Mouse (Mus musculus): ENCODE data around the gene Alox5.

The Alox5 gene

GRCm38 (mm10) chr6:116386045-116386415 lies 74.9 kb downstream of the Alox5 start:
- in situ Hi-C loops (cut with MseI, MboI), result no loop called here

GRCm38 (mm10) chr6:116385194-116386044 lies 75.6 kb downstream of the Alox5 start:
- in situ Hi-C loops (cut with MseI, MboI), result no loop called here

- in situ Hi-C loops (cut with MseI, MboI), result no loop called here
Measured at GRCm38 (mm10) chr6:116383582-116383981, 77.4 kb downstream of the Alox5 start.

- in situ Hi-C loops (cut with MseI, MboI), result no loop called here
Measured at GRCm38 (mm10) chr6:116381605-116382004, 79.4 kb downstream of the Alox5 start.

- in situ Hi-C loops (cut with MseI, MboI), result no loop called here
Measured at GRCm38 (mm10) chr6:116380157-116380556, 80.8 kb downstream of the Alox5 start.

GRCm38 (mm10) chr6:116378892-116379291 lies 82.1 kb downstream of the Alox5 start:
- in situ Hi-C loops (cut with MseI, MboI), result no loop called here

GRCm38 (mm10) chr6:116374618-116375017 lies 86.4 kb downstream of the Alox5 start:
- in situ Hi-C loops (cut with MseI, MboI), result no loop called here

GRCm38 (mm10) chr6:116374136-116374535 lies 86.8 kb downstream of the Alox5 start:
- in situ Hi-C loops (cut with MseI, MboI), result no loop called here

- in situ Hi-C loops (cut with MseI, MboI), result no loop called here
Measured at GRCm38 (mm10) chr6:116371500-116371899, 89.5 kb downstream of the Alox5 start.

- in situ Hi-C loops (cut with MseI, MboI), result no loop called here
Measured at GRCm38 (mm10) chr6:116370216-116370976, 90.6 kb downstream of the Alox5 start.

- in situ Hi-C loops (cut with MseI, MboI), result no loop called here
Measured at GRCm38 (mm10) chr6:116369811-116370210, 91.2 kb downstream of the Alox5 start.

- in situ Hi-C loops (cut with MseI, MboI), result no loop called here
Measured at GRCm38 (mm10) chr6:116367971-116368370, 93.0 kb downstream of the Alox5 start.

GRCm38 (mm10) chr6:116361993-116362392 lies 99.0 kb downstream of the Alox5 start:
- in situ Hi-C loops (cut with MseI, MboI), result no loop called here

GRCm38 (mm10) chr6:116361463-116361862 lies 99.5 kb downstream of the Alox5 start:
- in situ Hi-C loops (cut with MseI, MboI), result no loop called here

All from mouse trophoblast stem cell (cell line).